Mouse (Mus musculus): ENCODE measurements around the gene Trmo. TPM values are rescaled to one million over a fixed set of nuclear protein-coding genes. Genes with fewer than 3 reads are reported as not detected.
A peak's percentile ranks its signal among the peaks of the same experiment; 100 is the strongest.

The Trmo gene
- polyA plus RNA-seq (2015; fragmentation: Nextera tagmentation; extraction: Ambion mirVana), result 4.2 and 6.1 TPM in 2 replicates

- Histone ChIP-seq H3K9ac (replicated peaks) (peak within 1 kb of the TSS; percentile 88), H3K4me1 (ENCODE audit: insufficient read depth) (peaks cover 7% of the 10 kb centered on the region; the same call in 1 of the 2 replicates), H3K27me3 (ENCODE audit: insufficient read depth, low read length) (no peaks in the 10 kb centered on the region), H3K4me3 (ENCODE audit: low read depth, low read length) (peak within 1 kb of the TSS; percentile 71), H3K9me3 (ENCODE audit: low read length) (no peaks in the 10 kb centered on the region), H3K4me2 (ENCODE audit: low read depth, low read length) (peak within 1 kb of the TSS; percentile 79), H3K36me3 (replicated peaks; ENCODE audit: insufficient read depth, low read length) (peaks cover 44% of the 10 kb centered on the region), H3K27ac (ENCODE audit: low read depth) (peak within 1 kb of the TSS; percentile 92)
- DNase-seq (peak; percentile 95), ATAC-seq (peak; percentile 93)
- peak; percentile 72; the same call in 1 of the 2 replicates for TF ChIP-seq EP300 (IDR thresholded peaks at IDR 0.05; ENCODE audit: low read depth)
- TF ChIP-seq CTCF (IDR thresholded peaks at IDR 0.05; ENCODE audit: low read depth), result peak; percentile 26; the same call in 1 of the 2 replicates
- 2% methylated on average over 56 of the region's 56 CpGs for WGBS (ENCODE audit: insufficient replicate concordance)
Observed at GRCm38 (mm10) chr4:46389013-46389611, at the start of gene Trmo. Gene Trmo, minus strand, starts transcription at chr4:46389437.

- ATAC-seq (peak; percentile 98), DNase-seq (peak; percentile 68)
- H3K9ac ChIP-seq (replicated peaks), result no peak overlapping the region
- H3K4me1 ChIP-seq (ENCODE audit: insufficient read depth), result peaks cover 29% of the 10 kb centered on the region
- no peak overlapping the region for H3K4me3 ChIP-seq (ENCODE audit: low read depth, low read length)
- peak overlapping the region; percentile 67 for H3K27ac ChIP-seq (ENCODE audit: low read depth)
- TF ChIP-seq EP300 (IDR thresholded peaks at IDR 0.05; ENCODE audit: low read depth) (peak; percentile 98), CTCF (IDR thresholded peaks at IDR 0.05; ENCODE audit: low read depth) (no peak)
- 59% methylated on average over 12 of the region's 12 CpGs for WGBS (ENCODE audit: insufficient replicate concordance)
- no peaks in the 10 kb centered on the region for H3K27me3 ChIP-seq (ENCODE audit: insufficient read depth, low read length)
- H3K4me2 ChIP-seq (ENCODE audit: low read depth, low read length), result peak overlapping the region; percentile 62
- no peaks in the 10 kb centered on the region for H3K36me3 ChIP-seq (replicated peaks; ENCODE audit: insufficient read depth, low read length)
- H3K9me3 ChIP-seq (ENCODE audit: low read length), result no peaks in the 10 kb centered on the region
Observed at GRCm38 (mm10) chr4:46432339-46433036, 43.3 kb upstream of the Trmo start.

GRCm38 (mm10) chr4:46428903-46429499, 39.8 kb upstream of the Trmo start:
- H3K9ac ChIP-seq (replicated peaks), result no peak overlapping the region
- ATAC-seq, result no peak
- no peak overlapping the region for H3K4me3 ChIP-seq (ENCODE audit: low read depth, low read length)
- no peak overlapping the region for H3K27ac ChIP-seq (ENCODE audit: low read depth)
- no peak overlapping the region for H3K4me2 ChIP-seq (ENCODE audit: low read depth, low read length)
- TF ChIP-seq EP300 (IDR thresholded peaks at IDR 0.05; ENCODE audit: low read depth) (no peak), CTCF (IDR thresholded peaks at IDR 0.05; ENCODE audit: low read depth) (no peak)
- no peaks in the 10 kb centered on the region for H3K27me3 ChIP-seq (ENCODE audit: insufficient read depth, low read length)
- no peaks in the 10 kb centered on the region for H3K36me3 ChIP-seq (replicated peaks; ENCODE audit: insufficient read depth, low read length)
- H3K9me3 ChIP-seq (ENCODE audit: low read length), result no peaks in the 10 kb centered on the region; the same call in 1 of the 2 replicates
- no peak for DNase-seq
- WGBS (ENCODE audit: insufficient replicate concordance), result 74% methylated on average over 10 of the region's 10 CpGs
- peaks cover 17% of the 10 kb centered on the region for H3K4me1 ChIP-seq (ENCODE audit: insufficient read depth)

- H3K36me3 ChIP-seq (replicated peaks; ENCODE audit: insufficient read depth, low read length), result no peaks in the 10 kb centered on the region
- no peak overlapping the region for H3K4me2 ChIP-seq (ENCODE audit: low read depth, low read length)
- no peak overlapping the region for H3K4me3 ChIP-seq (ENCODE audit: low read depth, low read length)
- H3K27me3 ChIP-seq (ENCODE audit: insufficient read depth, low read length), result no peaks in the 10 kb centered on the region
- 74% methylated on average over 8 of the region's 8 CpGs for WGBS (ENCODE audit: insufficient replicate concordance)
- DNase-seq (no peak), ATAC-seq (no peak)
- H3K27ac ChIP-seq (ENCODE audit: low read depth), result no peak overlapping the region
- no peaks in the 10 kb centered on the region; the same call in 1 of the 2 replicates for H3K9me3 ChIP-seq (ENCODE audit: low read length)
- TF ChIP-seq CTCF (IDR thresholded peaks at IDR 0.05; ENCODE audit: low read depth), result no peak
- TF ChIP-seq EP300 (IDR thresholded peaks at IDR 0.05; ENCODE audit: low read depth), result no peak
- 0 out of 2 replicates have a peak, but pooled peaks cover under 1% of the 10 kb centered on the region for H3K4me1 ChIP-seq (ENCODE audit: insufficient read depth)
- H3K9ac ChIP-seq (replicated peaks), result no peak overlapping the region
Observed at GRCm38 (mm10) chr4:46422625-46423024, 33.4 kb upstream of the Trmo start.

- 84% methylated on average over 9 of the region's 9 CpGs for WGBS (ENCODE audit: insufficient replicate concordance)
- Histone ChIP-seq H3K36me3 (replicated peaks; ENCODE audit: insufficient read depth, low read length) (no peaks in the 10 kb centered on the region), H3K9me3 (ENCODE audit: low read length) (no peaks in the 10 kb centered on the region), H3K4me2 (ENCODE audit: low read depth, low read length) (no peak overlapping the region), H3K27ac (ENCODE audit: low read depth) (no peak overlapping the region), H3K4me3 (ENCODE audit: low read depth, low read length) (no peak overlapping the region), H3K4me1 (ENCODE audit: insufficient read depth) (peaks cover 8% of the 10 kb centered on the region; the same call in 1 of the 2 replicates), H3K9ac (replicated peaks) (no peak overlapping the region), H3K27me3 (ENCODE audit: insufficient read depth, low read length) (no peaks in the 10 kb centered on the region)
- TF ChIP-seq EP300 (IDR thresholded peaks at IDR 0.05; ENCODE audit: low read depth) (no peak), CTCF (IDR thresholded peaks at IDR 0.05; ENCODE audit: low read depth) (no peak)
- ATAC-seq (no peak), DNase-seq (no peak)
Observed at GRCm38 (mm10) chr4:46418851-46419250, 29.6 kb upstream of the Trmo start.

GRCm38 (mm10) chr4:46417491-46417890, 28.3 kb upstream of the Trmo start:
- no peak overlapping the region for H3K27ac ChIP-seq (ENCODE audit: low read depth)

More at GRCm38 (mm10) chr4:46417491-46417890, 28.3 kb upstream of the Trmo start:
- Histone ChIP-seq H3K4me1 (ENCODE audit: insufficient read depth) (peaks cover 8% of the 10 kb centered on the region; the same call in 1 of the 2 replicates), H3K9me3 (ENCODE audit: low read length) (no peaks in the 10 kb centered on the region), H3K4me3 (ENCODE audit: low read depth, low read length) (no peak overlapping the region), H3K4me2 (ENCODE audit: low read depth, low read length) (no peak overlapping the region), H3K36me3 (replicated peaks; ENCODE audit: insufficient read depth, low read length) (no peaks in the 10 kb centered on the region), H3K9ac (replicated peaks) (no peak overlapping the region), H3K27me3 (ENCODE audit: insufficient read depth, low read length) (no peaks in the 10 kb centered on the region)
- DNase-seq, result peak; percentile 29
- 40% methylated on average over 3 of the region's 3 CpGs for WGBS (ENCODE audit: insufficient replicate concordance)
- ATAC-seq, result peak; percentile 72; the same call in 1 of the 2 replicates
- TF ChIP-seq EP300 (IDR thresholded peaks at IDR 0.05; ENCODE audit: low read depth) (no peak), CTCF (IDR thresholded peaks at IDR 0.05; ENCODE audit: low read depth) (peak; percentile 73)

Data from liver, postnatal 0 days (tissue).